Mouse (Mus musculus): ENCODE measurements around the gene Tecpr2.

Gene Tecpr2

GRCm38 (mm10) chr12:110861256-110861655 lies 27.8 kb upstream of the Tecpr2 start:
- DNase-seq (ENCODE audit: extremely low spot score, low read depth, low spot score), result no peak

GRCm38 (mm10) chr12:110864008-110864407 lies 25.1 kb upstream of the Tecpr2 start:
- DNase-seq (ENCODE audit: extremely low spot score, low read depth, low spot score), result no peak

- no peak for DNase-seq (ENCODE audit: extremely low spot score, low read depth, low spot score)
These were observed 23.5 kb upstream of the Tecpr2 start for GRCm38 (mm10) chr12:110865571-110865970.

GRCm38 (mm10) chr12:110865989-110866388 lies 23.1 kb upstream of the Tecpr2 start:
- no peak for DNase-seq (ENCODE audit: extremely low spot score, low read depth, low spot score)

- no peak for DNase-seq (ENCODE audit: extremely low spot score, low read depth, low spot score)
These were observed 19.0 kb upstream of the Tecpr2 start for GRCm38 (mm10) chr12:110870107-110870506.

GRCm38 (mm10) chr12:110871247-110871646 lies 17.8 kb upstream of the Tecpr2 start:
- DNase-seq (ENCODE audit: extremely low spot score, low read depth, low spot score), result no peak

GRCm38 (mm10) chr12:110875351-110875750 lies 13.7 kb upstream of the Tecpr2 start:
- DNase-seq (ENCODE audit: extremely low spot score, low read depth, low spot score), result no peak

- DNase-seq (ENCODE audit: extremely low spot score, low read depth, low spot score), result no peak
These were observed 6.8 kb upstream of the Tecpr2 start for GRCm38 (mm10) chr12:110882291-110882690.

GRCm38 (mm10) chr12:110885251-110885650 lies 3.8 kb upstream of the Tecpr2 start:
- DNase-seq (ENCODE audit: extremely low spot score, low read depth, low spot score), result no peak

GRCm38 (mm10) chr12:110888106-110888505 lies 958 bp upstream of the Tecpr2 start:
- DNase-seq (ENCODE audit: extremely low spot score, low read depth, low spot score), result no peak

GRCm38 (mm10) chr12:110888606-110889005 lies 458 bp upstream of the Tecpr2 start:
- no peak for DNase-seq (ENCODE audit: extremely low spot score, low read depth, low spot score)

- DNase-seq (ENCODE audit: extremely low spot score, low read depth, low spot score), result no peak
These were observed 2.8 kb downstream of the Tecpr2 start for GRCm38 (mm10) chr12:110891887-110892286.

- DNase-seq (ENCODE audit: extremely low spot score, low read depth, low spot score), result no peak
These were observed 13.0 kb downstream of the Tecpr2 start for GRCm38 (mm10) chr12:110902106-110902505.

GRCm38 (mm10) chr12:110903536-110903935 lies 14.5 kb downstream of the Tecpr2 start:
- no peak for DNase-seq (ENCODE audit: extremely low spot score, low read depth, low spot score)

- no peak for DNase-seq (ENCODE audit: extremely low spot score, low read depth, low spot score)
These were observed 18.8 kb downstream of the Tecpr2 start for GRCm38 (mm10) chr12:110907845-110908244.

GRCm38 (mm10) chr12:110909962-110910361 lies 20.9 kb downstream of the Tecpr2 start:
- DNase-seq (ENCODE audit: extremely low spot score, low read depth, low spot score), result no peak

GRCm38 (mm10) chr12:110915761-110916160 lies 26.7 kb downstream of the Tecpr2 start:
- no peak for DNase-seq (ENCODE audit: extremely low spot score, low read depth, low spot score)

GRCm38 (mm10) chr12:110920254-110920653 lies 31.2 kb downstream of the Tecpr2 start:
- no peak for DNase-seq (ENCODE audit: extremely low spot score, low read depth, low spot score)

- DNase-seq (ENCODE audit: extremely low spot score, low read depth, low spot score), result no peak
These were observed 32.5 kb downstream of the Tecpr2 start for GRCm38 (mm10) chr12:110921572-110921971.

- no peak for DNase-seq (ENCODE audit: extremely low spot score, low read depth, low spot score)
These were observed 43.8 kb downstream of the Tecpr2 start for GRCm38 (mm10) chr12:110932820-110933219.

- peak; percentile 70 for DNase-seq (ENCODE audit: extremely low spot score, low read depth, low spot score)
These were observed 47.0 kb downstream of the Tecpr2 start for GRCm38 (mm10) chr12:110935983-110936620.

- DNase-seq (ENCODE audit: extremely low spot score, low read depth, low spot score), result no peak
These were observed 48.4 kb downstream of the Tecpr2 start for GRCm38 (mm10) chr12:110937496-110937895.

GRCm38 (mm10) chr12:110939385-110939784 lies 50.3 kb downstream of the Tecpr2 start:
- DNase-seq (ENCODE audit: extremely low spot score, low read depth, low spot score), result no peak
